Mouse (Mus musculus): ENCODE results near the gene Gfod1.

The Gfod1 gene

GRCm38 (mm10) chr13:43230842-43231241 lies 73.1 kb downstream of the Gfod1 start:
- DNase-seq (ENCODE audit: low spot score): no peak

- DNase-seq (ENCODE audit: low spot score): no peak
Observed at GRCm38 (mm10) chr13:43230238-43230637, 73.7 kb downstream of the Gfod1 start.

GRCm38 (mm10) chr13:43229767-43230166 lies 74.2 kb downstream of the Gfod1 start:
- DNase-seq (ENCODE audit: low spot score): no peak

GRCm38 (mm10) chr13:43228141-43228540 lies 75.8 kb downstream of the Gfod1 start:
- no peak for DNase-seq (ENCODE audit: low spot score)

- DNase-seq (ENCODE audit: low spot score): no peak
Observed at GRCm38 (mm10) chr13:43226041-43226440, 77.9 kb downstream of the Gfod1 start.

GRCm38 (mm10) chr13:43225161-43225560 lies 78.8 kb downstream of the Gfod1 start:
- DNase-seq (ENCODE audit: low spot score): no peak

- DNase-seq (ENCODE audit: low spot score): no peak
Observed at GRCm38 (mm10) chr13:43222084-43222483, 81.9 kb downstream of the Gfod1 start.

GRCm38 (mm10) chr13:43221290-43221689 lies 82.7 kb downstream of the Gfod1 start:
- DNase-seq (ENCODE audit: low spot score): no peak

- DNase-seq (ENCODE audit: low spot score): no peak
Observed at GRCm38 (mm10) chr13:43220635-43221034, 83.3 kb downstream of the Gfod1 start.

- DNase-seq (ENCODE audit: low spot score): no peak
Observed at GRCm38 (mm10) chr13:43218764-43219163, 85.2 kb downstream of the Gfod1 start.

GRCm38 (mm10) chr13:43218284-43218683 lies 85.7 kb downstream of the Gfod1 start:
- no peak for DNase-seq (ENCODE audit: low spot score)

- DNase-seq (ENCODE audit: low spot score): no peak
Observed at GRCm38 (mm10) chr13:43217686-43218085, 86.3 kb downstream of the Gfod1 start.

GRCm38 (mm10) chr13:43217059-43217458 lies 86.9 kb downstream of the Gfod1 start:
- DNase-seq (ENCODE audit: low spot score): peak; percentile 12

- peak; percentile 40 for DNase-seq (ENCODE audit: low spot score)
Observed at GRCm38 (mm10) chr13:43215994-43216706, 87.8 kb downstream of the Gfod1 start.

- peak; percentile 43 for DNase-seq (ENCODE audit: low spot score)
Observed at GRCm38 (mm10) chr13:43215144-43215993, 88.6 kb downstream of the Gfod1 start.

GRCm38 (mm10) chr13:43212338-43212737 lies 91.6 kb downstream of the Gfod1 start:
- no peak for DNase-seq (ENCODE audit: low spot score)

- no peak for DNase-seq (ENCODE audit: low spot score)
Observed at GRCm38 (mm10) chr13:43210956-43211355, 93.0 kb downstream of the Gfod1 start.

GRCm38 (mm10) chr13:43209560-43209959 lies 94.4 kb downstream of the Gfod1 start:
- peak; percentile 13 for DNase-seq (ENCODE audit: low spot score)

GRCm38 (mm10) chr13:43208914-43209439 lies 95.0 kb downstream of the Gfod1 start:
- peak; percentile 26 for DNase-seq (ENCODE audit: low spot score)

GRCm38 (mm10) chr13:43206118-43206683 lies 97.8 kb downstream of the Gfod1 start:
- DNase-seq (ENCODE audit: low spot score): no peak

GRCm38 (mm10) chr13:43203641-43204040 lies 100.3 kb downstream of the Gfod1 start:
- DNase-seq (ENCODE audit: low spot score): no peak

- no peak for DNase-seq (ENCODE audit: low spot score)
Observed at GRCm38 (mm10) chr13:43203234-43203633, 100.7 kb downstream of the Gfod1 start.

GRCm38 (mm10) chr13:43202351-43202750 lies 101.6 kb downstream of the Gfod1 start:
- DNase-seq (ENCODE audit: low spot score): no peak
